Comparison of ENCODE assay signal across 23 mouse cellular contexts in genomic region chr2:19670851-19671688, GRCm38 (mm10). TPM values are rescaled to one million over a fixed set of nuclear protein-coding genes. Genes with fewer than 3 reads are reported as not detected.
DNase-seq lines count a peak whose midpoint lies in the region; ATAC-seq and TF ChIP-seq lines count a peak whose summit lies in the region.
"Had no signal": no experiment of that assay in that cellular context is flagged by ENCODE, and none has a peak within 500 bp of the region (broad histone marks: within the 10 kb centered on the region; RNA-seq: fewer than 3 reads in every experiment).

No protein-coding gene starts in this region.

- H3K36me3 ChIP-seq in heart, embryonic 12.5 days: no peaks in the 10 kb centered on the region
- no peaks in the 10 kb centered on the region for H3K36me3 ChIP-seq in heart, embryonic 16.5 days (ENCODE audit: control insufficient read depth, insufficient read depth)
- no peaks in the 10 kb centered on the region for H3K36me3 ChIP-seq in ES-E14 (ENCODE audit: control insufficient read depth, insufficient read depth, low read length, poor library complexity, severe bottlenecking)
- H3K36me3 ChIP-seq in thymus, adult 2 months (ENCODE audit: control insufficient read depth, insufficient read depth, low read length): no peaks in the 10 kb centered on the region
- H3K36me3 ChIP-seq: embryonic facial prominence, embryonic 15.5 days; forebrain, embryonic 10.5 days; hindbrain, embryonic 10.5 days; intestine, embryonic 15.5 days had no signal

- no peak for ATAC-seq in heart, embryonic 12.5 days (ENCODE audit: insufficient number of reproducible peaks, low FRiP score)
- no peak for ATAC-seq in heart, embryonic 16.5 days (replicated peaks; ENCODE audit: extremely low read depth, insufficient read depth, low FRiP score)
- peak; percentile 29; the same call in 1 of the 2 replicates for ATAC-seq in common myeloid progenitor, adult 5-6 weeks (replicated peaks; ENCODE audit: low read depth, poor library complexity, severe bottlenecking)
- ATAC-seq: forebrain, embryonic 14.5 days; intestine, embryonic 15.5 days had no signal

- H3K27me3 ChIP-seq in heart, embryonic 12.5 days (replicated peaks): no peaks in the 10 kb centered on the region
- H3K27me3 ChIP-seq in heart, embryonic 16.5 days (ENCODE audit: control insufficient read depth, insufficient read depth, low read length): no peaks in the 10 kb centered on the region
- H3K27me3 ChIP-seq in thymus, adult 2 months (ENCODE audit: control insufficient read depth, insufficient read depth, low read length): no peaks in the 10 kb centered on the region
- H3K27me3 ChIP-seq: embryonic facial prominence, embryonic 15.5 days; intestine, embryonic 15.5 days had no signal

- no peak for TF ChIP-seq CTCF in thymus, adult 2 months (IDR thresholded peaks at IDR 0.05; ENCODE audit: borderline replicate concordance, control insufficient read depth, extremely low read depth, insufficient read depth, low read length, poor library complexity)

- 49% methylated on average over 13 of the region's 13 CpGs for WGBS in heart, embryonic 12.5 days
- 51% methylated on average over 13 of the region's 13 CpGs for WGBS in heart, embryonic 16.5 days
- 72% methylated on average over 13 of the region's 13 CpGs for WGBS in thymus, adult 2 months

- no peak overlapping the region for H3K4me3 ChIP-seq in heart, embryonic 12.5 days
- H3K4me3 ChIP-seq in heart, embryonic 16.5 days (ENCODE audit: low read length): no peak overlapping the region
- no peak overlapping the region for H3K4me3 ChIP-seq in ES-E14 (ENCODE audit: insufficient read depth in 1 of 2, low read depth in 1 of 2, low read length in 2 of 2, poor library complexity in 1 of 2, severe bottlenecking in 1 of 2)
- H3K4me3 ChIP-seq in thymus, adult 2 months (ENCODE audit: control insufficient read depth, insufficient read depth, low read length): no peak overlapping the region
- H3K4me3 ChIP-seq: embryonic facial prominence, embryonic 15.5 days; erythroblast, embryonic 14.5 days; forebrain, embryonic 10.5 days; gastrocnemius, adult 2 months; hindbrain, embryonic 10.5 days; intestine, embryonic 15.5 days had no signal

- peak overlapping the region; percentile 25; the same call in 1 of the 2 replicates for H3K27ac ChIP-seq in heart, embryonic 12.5 days (ENCODE audit: poor library complexity, severe bottlenecking)
- no peak overlapping the region for H3K27ac ChIP-seq in heart, embryonic 16.5 days (ENCODE audit: low read length)
- no peak overlapping the region for H3K27ac ChIP-seq in ES-E14 (ENCODE audit: insufficient read depth, low read depth, low read length, poor library complexity, severe bottlenecking)
- H3K27ac ChIP-seq in thymus, adult 2 months (ENCODE audit: control insufficient read depth, insufficient read depth, low read length): no peak overlapping the region
- H3K27ac ChIP-seq: embryonic facial prominence, embryonic 15.5 days; forebrain, embryonic 10.5 days; gastrocnemius, adult 2 months; hindbrain, embryonic 10.5 days; hindbrain, embryonic 14.5 days; intestine, embryonic 15.5 days had no signal

- no peak for TF ChIP-seq POLR2A in thymus, adult 2 months (IDR thresholded peaks at IDR 0.05; ENCODE audit: control insufficient read depth, extremely low read depth, insufficient read depth, low read length, poor library complexity)

- peaks cover 20% of the 10 kb centered on the region for H3K4me1 ChIP-seq in heart, embryonic 12.5 days (replicated peaks)
- peaks cover 16% of the 10 kb centered on the region for H3K4me1 ChIP-seq in heart, embryonic 16.5 days (ENCODE audit: control insufficient read depth, insufficient read depth, low read length)
- H3K4me1 ChIP-seq in ES-E14 (ENCODE audit: control insufficient read depth in 2 of 2, insufficient read depth in 2 of 2, low read length in 2 of 2, poor library complexity in 1 of 2): no peaks in the 10 kb centered on the region; a peak in 1 of 4 replicates
- H3K4me1 ChIP-seq in thymus, adult 2 months (replicated peaks; ENCODE audit: control insufficient read depth, insufficient read depth, low read length): no peaks in the 10 kb centered on the region
- H3K4me1 ChIP-seq: embryonic facial prominence, embryonic 15.5 days; hindbrain, embryonic 10.5 days; intestine, embryonic 15.5 days had no signal

- no peak overlapping the region for H3K9ac ChIP-seq in heart, embryonic 12.5 days
- no peak overlapping the region for H3K9ac ChIP-seq in heart, embryonic 16.5 days (ENCODE audit: low read length)
- H3K9ac ChIP-seq in ES-E14 (ENCODE audit: insufficient read depth, low read depth, low read length, poor library complexity, severe bottlenecking): no peak overlapping the region
- H3K9ac ChIP-seq: embryonic facial prominence, embryonic 15.5 days; hindbrain, embryonic 14.5 days; intestine, embryonic 15.5 days had no signal

- H3K9me3 ChIP-seq in heart, embryonic 12.5 days (replicated peaks): 0 out of 2 replicates have a peak, but pooled peaks cover 4% of the 10 kb centered on the region
- H3K9me3 ChIP-seq in heart, embryonic 16.5 days (replicated peaks; ENCODE audit: control insufficient read depth, low read length): no peaks in the 10 kb centered on the region
- no peaks in the 10 kb centered on the region for H3K9me3 ChIP-seq in ES-E14 (ENCODE audit: control insufficient read depth, insufficient read depth, low read depth, low read length)
- H3K9me3 ChIP-seq: embryonic facial prominence, embryonic 15.5 days; forebrain, embryonic 10.5 days; hindbrain, embryonic 10.5 days; intestine, embryonic 15.5 days had no signal

- H3K4me2 ChIP-seq in heart, embryonic 12.5 days: no peak overlapping the region
- H3K4me2 ChIP-seq in heart, embryonic 16.5 days (ENCODE audit: low read depth, low read length): peak overlapping the region; percentile 15; the same call in 1 of the 2 replicates
- H3K4me2 ChIP-seq: embryonic facial prominence, embryonic 15.5 days; hindbrain, embryonic 14.5 days; intestine, embryonic 15.5 days had no signal

- in situ Hi-C loops in ES-E14 (cut with MboI; ENCODE audit: low sequenced_read_pairs in 2 of 2, unreplicated experiment in 2 of 2): no loop called here

- DNase-seq in heart, adult 18-20 months: no peak
- no peak for DNase-seq in heart, adult 8-10 months (ENCODE audit: low spot score)
- DNase-seq in ES-E14 (ENCODE audit: low read depth, low spot score): no peak
- DNase-seq in thymus, adult 2 months: no peak
- no peak for DNase-seq in testis, postnatal 14 days (ENCODE audit: low spot score)
- DNase-seq: adrenal gland, postnatal 10 days; cerebellum, adult 11-12 months; cerebellum, postnatal 10 days; embryo, embryonic 11 days; gastrocnemius, adult 2 months; gastrocnemius, postnatal 25 days; heart, postnatal 14 days; kidney, adult 18-20 months had no signal

TF ChIP-seq in ES-E14, 5 proteins besides CTCF, POLR2A, EP300 and RAD21:
- TF ChIP-seq ZNF384 (IDR thresholded peaks at IDR 0.05; ENCODE audit: low read depth, low read length) (peak; percentile 91), ZC3H11A (IDR thresholded peaks at IDR 0.05; ENCODE audit: borderline replicate concordance, low read depth, low read length) (no peak)

RNA-seq across cellular contexts. Expression of gene Otud1, which starts 13.5 kb away (rescaled TPM):
- 11.6 and 12.3 TPM in 2 replicates for polyA plus RNA-seq in heart, embryonic 12.5 days (2016; fragmentation: Nextera tagmentation; extraction: Ambion mirVana)
- 10 to 100 TPM; 27.3 to 43.5 TPM for total RNA-seq in heart, adult 18-20 months (2021)
- 6.9 and 7.6 TPM in 2 replicates for polyA plus RNA-seq in heart, embryonic 16.5 days (2015; fragmentation: Nextera tagmentation; extraction: Ambion mirVana)
- total RNA-seq in heart, adult 8-10 months (2022): 10 to 100 TPM; 12.5 to 30.7 (median 21.5) TPM
- total RNA-seq in ES-E14 (2012; rRNA removed): 5.0 and 5.8 TPM in 2 replicates
- 4.0 and 8.9 TPM in 2 replicates for total RNA-seq in common myeloid progenitor, adult 5-6 weeks (2017)
- polyA plus RNA-seq in thymus, adult 2 months (2012; rRNA removed): 16.1 and 33.1 TPM in 2 replicates
